Mouse (Mus musculus) gastrocnemius, postnatal 10 days (tissue): Measurements from ENCODE around the gene Ugt1a7c. TPM values are rescaled to one million over a fixed set of nuclear protein-coding genes. Genes with fewer than 3 reads are reported as not detected.
"Not testable (repeated sequence)": the region's sequence is repeated elsewhere in the genome, so short reads cannot be mapped to it uniquely, and the experiment has no call there.

ENCODE experiments used
- DNase-seq: peaks from one replicate; pipeline ENCODE4 v3.0.0; 2021; ENCODE audit warnings: mixed read lengths
- total RNA-seq, 2 experiments: library from RNA; stranded (reverse); gene quantifications; 2 replicates each; pipeline ENCODE4 v1.2.3; 2021

Gene Ugt1a7c
- total RNA-seq, 2 experiments from 2014 or later, result 1.1 to 1.6 TPM

- DNase-seq, result no peak
These were observed 128.7 kb downstream of the Ugt1a7c start for GRCm38 (mm10) chr1:88223591-88223990.

- peak; percentile 27 for DNase-seq
These were observed 129.3 kb downstream of the Ugt1a7c start for GRCm38 (mm10) chr1:88224029-88224776.

GRCm38 (mm10) chr1:88225301-88225700, 130.4 kb downstream of the Ugt1a7c start:
- not testable (repeated sequence) for DNase-seq

- no peak for DNase-seq
These were observed 130.9 kb downstream of the Ugt1a7c start for GRCm38 (mm10) chr1:88225741-88226140.

- peak; percentile 5 for DNase-seq
These were observed 132.0 kb downstream of the Ugt1a7c start, which contains the start of gene Mroh2a for GRCm38 (mm10) chr1:88226670-88227379. Mroh2a (plus strand) TSS chr1:88226986.

GRCm38 (mm10) chr1:88227482-88227881, 132.6 kb downstream of the Ugt1a7c start:
- DNase-seq, result peak; percentile 4

- DNase-seq, result peak; percentile 14
These were observed 133.3 kb downstream of the Ugt1a7c start for GRCm38 (mm10) chr1:88228121-88228520.

GRCm38 (mm10) chr1:88229566-88229965, 134.7 kb downstream of the Ugt1a7c start:
- DNase-seq, result peak; percentile 7

- DNase-seq, result peak; percentile 12
These were observed 135.1 kb downstream of the Ugt1a7c start for GRCm38 (mm10) chr1:88229986-88230385.

GRCm38 (mm10) chr1:88230421-88230820, 135.6 kb downstream of the Ugt1a7c start:
- peak; percentile 14 for DNase-seq

- peak; percentile 9 for DNase-seq
These were observed 136.3 kb downstream of the Ugt1a7c start for GRCm38 (mm10) chr1:88230981-88231802.

GRCm38 (mm10) chr1:88231803-88232499, 137.1 kb downstream of the Ugt1a7c start:
- DNase-seq, result peak; percentile 9

- DNase-seq, result no peak
These were observed 138.0 kb downstream of the Ugt1a7c start for GRCm38 (mm10) chr1:88232664-88233380.

GRCm38 (mm10) chr1:88233421-88234247, 138.8 kb downstream of the Ugt1a7c start:
- no peak for DNase-seq

- DNase-seq, result no peak
These were observed 139.4 kb downstream of the Ugt1a7c start for GRCm38 (mm10) chr1:88234248-88234610.

- no peak for DNase-seq
These were observed 139.8 kb downstream of the Ugt1a7c start for GRCm38 (mm10) chr1:88234646-88235045.

GRCm38 (mm10) chr1:88235046-88235893, 140.4 kb downstream of the Ugt1a7c start:
- DNase-seq, result no peak

GRCm38 (mm10) chr1:88235894-88236415, 141.1 kb downstream of the Ugt1a7c start:
- DNase-seq, result no peak

GRCm38 (mm10) chr1:88237311-88237710, 142.4 kb downstream of the Ugt1a7c start:
- no peak for DNase-seq
